Mouse (Mus musculus) G1E-ER4 (cell line): ENCODE results near the gene Pam16. TPM values are rescaled to one million over a fixed set of nuclear protein-coding genes. Genes with fewer than 3 reads are reported as not detected.

ENCODE experiments used
- GATA1 ChIP-seq: IDR thresholded peaks from one replicate; pipeline ENCODE4 v1.8.0; 2012; ENCODE audit warnings: low read length, inconsistent platforms
- polyA plus RNA-seq: library from polyadenylated mRNA; stranded (reverse); fragments of >175 nt; gene quantifications from 2 replicates; pipeline ENCODE4 v1.2.3, GENCODE M21; 2012

Gene Pam16
- polyA plus RNA-seq, 1 experiment, result 46.4 TPM

GRCm38 (mm10) chr16:4592909-4593875, 31.6 kb downstream of the Pam16 start:
- TF ChIP-seq GATA1, result no peak

GRCm38 (mm10) chr16:4590236-4590635, 34.6 kb downstream of the Pam16 start:
- TF ChIP-seq GATA1, result no peak

- no peak for TF ChIP-seq GATA1
Measured at GRCm38 (mm10) chr16:4587516-4588210, 37.1 kb downstream of the Pam16 start.

- TF ChIP-seq GATA1, result no peak
Measured at GRCm38 (mm10) chr16:4586531-4587123, 38.2 kb downstream of the Pam16 start.

GRCm38 (mm10) chr16:4585642-4586530, 38.9 kb downstream of the Pam16 start:
- no peak for TF ChIP-seq GATA1

- no peak for TF ChIP-seq GATA1
Measured at GRCm38 (mm10) chr16:4584438-4584837, 40.4 kb downstream of the Pam16 start.

- peak; percentile 33 for TF ChIP-seq GATA1
Measured at GRCm38 (mm10) chr16:4583807-4584206, 41.0 kb downstream of the Pam16 start.

DNA sequence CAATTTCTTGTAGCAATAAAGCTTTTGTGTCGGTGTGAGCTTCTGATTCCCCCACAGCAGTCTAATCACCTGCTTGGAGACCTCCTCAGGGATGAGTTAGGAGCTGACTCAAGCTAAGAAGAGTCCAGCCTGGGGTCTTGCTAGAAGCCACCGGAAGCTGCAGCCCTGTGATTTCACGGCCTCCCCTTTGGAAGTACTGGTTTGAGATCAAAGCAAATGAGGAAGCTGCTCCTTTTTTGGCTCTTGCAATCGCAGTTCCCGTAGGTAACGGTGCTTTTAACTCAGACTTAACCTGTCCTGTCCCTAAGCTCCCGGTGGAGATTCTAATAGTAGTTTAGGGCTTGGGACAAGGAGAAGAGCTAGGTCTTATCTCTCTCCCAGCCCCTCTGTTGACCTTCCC, 46.2 kb downstream of the Pam16 start:
- no peak for TF ChIP-seq GATA1

DNA sequence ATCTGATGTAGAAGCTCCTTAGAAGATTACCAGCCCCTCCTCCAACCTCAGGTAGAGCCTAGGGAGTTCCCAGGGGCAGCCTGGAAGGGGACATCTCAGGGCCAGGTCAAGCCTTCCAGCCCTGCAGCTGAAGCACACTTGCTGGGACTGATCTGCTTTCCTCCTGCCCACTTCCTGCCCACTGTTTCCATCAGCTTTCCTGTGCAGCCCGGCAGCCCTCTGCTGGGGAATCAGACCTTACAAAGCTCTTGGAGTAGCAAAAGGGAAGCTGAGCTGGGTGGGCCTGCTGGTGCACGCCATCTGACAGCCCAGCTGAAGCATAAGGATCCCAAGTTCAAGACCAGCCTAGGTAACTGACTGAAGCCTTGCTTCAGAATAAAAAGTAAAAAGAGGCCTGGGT, 47.9 kb downstream of the Pam16 start:
- no peak for TF ChIP-seq GATA1

DNA sequence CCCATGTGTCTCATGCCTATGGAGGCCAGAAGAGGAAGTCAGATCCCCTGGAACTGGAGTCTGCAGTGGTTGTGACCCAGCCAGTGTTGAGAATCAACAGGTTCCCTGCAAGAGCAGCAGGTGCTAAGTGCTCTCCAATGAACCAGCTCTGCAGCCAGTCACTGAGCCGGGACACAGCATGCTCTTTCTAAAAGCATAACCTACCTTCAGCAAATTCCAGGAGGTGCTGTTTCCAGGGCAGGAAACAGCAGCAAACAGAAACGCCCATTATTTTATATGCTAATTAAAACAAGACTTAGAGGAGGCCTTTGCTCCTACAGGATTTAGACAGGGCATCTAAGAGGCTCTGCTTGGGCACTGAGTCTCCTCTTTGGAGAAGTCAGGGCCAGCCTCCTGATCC, 48.8 kb downstream of the Pam16 start:
- no peak for TF ChIP-seq GATA1

- TF ChIP-seq GATA1, result no peak
Measured at GRCm38 (mm10) chr16:4570737-4571136, 54.1 kb downstream of the Pam16 start.

DNA sequence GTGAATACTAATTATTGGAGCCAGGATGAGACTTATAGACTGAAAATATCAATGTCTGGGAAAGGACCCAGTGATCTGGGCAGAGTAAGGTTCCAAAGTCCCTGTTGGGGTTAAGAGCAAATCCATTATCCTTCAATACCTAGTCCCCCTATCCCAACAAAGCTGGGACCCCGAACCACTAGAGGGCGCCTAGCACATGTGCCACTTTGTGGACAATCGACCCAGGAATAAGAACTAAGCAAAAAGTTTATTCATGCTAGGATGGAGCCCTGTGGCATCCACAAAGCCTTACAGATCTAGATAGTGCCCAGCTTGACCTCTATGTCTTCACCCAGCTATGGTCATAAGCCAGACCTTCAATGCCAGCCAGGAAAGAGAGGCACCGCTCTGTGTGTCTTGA, 56.9 kb downstream of the Pam16 start:
- TF ChIP-seq GATA1, result no peak

Other genes with a start within 250 kb of the Pam16 start
- 0.01 TPM in 2 replicates for gene Adcy9, start 204.5 kb downstream of the Pam16 start, polyA plus RNA-seq
- gene Srl, start 83.2 kb downstream of the Pam16 start, polyA plus RNA-seq, result 2.1 and 4.0 TPM in 2 replicates
- 66.7 and 92.6 TPM in 2 replicates for gene Tfap4, start 65.1 kb downstream of the Pam16 start, polyA plus RNA-seq
- gene Glis2, start 30.3 kb downstream of the Pam16 start, polyA plus RNA-seq, result 0.44 and 1.1 TPM in 2 replicates
- gene Vasn, start 15.0 kb upstream of the Pam16 start, polyA plus RNA-seq, result not detected in 2 replicates
- 50.7 and 70.0 TPM in 2 replicates for gene Dnaja3, start 15.0 kb upstream of the Pam16 start, polyA plus RNA-seq
- gene Coro7, start 54.8 kb upstream of the Pam16 start, polyA plus RNA-seq, result 237 and 252 TPM in 2 replicates
- gene Nmral1, start 94.4 kb upstream of the Pam16 start, polyA plus RNA-seq, result 7.4 and 15.2 TPM in 2 replicates
- gene Hmox2, start 101.4 kb upstream of the Pam16 start, polyA plus RNA-seq, result 1.5 and 1.8 TPM in 2 replicates
- gene Cdip1, start 165.3 kb upstream of the Pam16 start, polyA plus RNA-seq, result 34.7 and 56.1 TPM in 2 replicates
- not detected in 2 replicates for gene 4930562C15Rik, start 210.4 kb upstream of the Pam16 start, polyA plus RNA-seq